Mouse (Mus musculus): ENCODE data around the gene Gle1.

Gene Gle1

DNA sequence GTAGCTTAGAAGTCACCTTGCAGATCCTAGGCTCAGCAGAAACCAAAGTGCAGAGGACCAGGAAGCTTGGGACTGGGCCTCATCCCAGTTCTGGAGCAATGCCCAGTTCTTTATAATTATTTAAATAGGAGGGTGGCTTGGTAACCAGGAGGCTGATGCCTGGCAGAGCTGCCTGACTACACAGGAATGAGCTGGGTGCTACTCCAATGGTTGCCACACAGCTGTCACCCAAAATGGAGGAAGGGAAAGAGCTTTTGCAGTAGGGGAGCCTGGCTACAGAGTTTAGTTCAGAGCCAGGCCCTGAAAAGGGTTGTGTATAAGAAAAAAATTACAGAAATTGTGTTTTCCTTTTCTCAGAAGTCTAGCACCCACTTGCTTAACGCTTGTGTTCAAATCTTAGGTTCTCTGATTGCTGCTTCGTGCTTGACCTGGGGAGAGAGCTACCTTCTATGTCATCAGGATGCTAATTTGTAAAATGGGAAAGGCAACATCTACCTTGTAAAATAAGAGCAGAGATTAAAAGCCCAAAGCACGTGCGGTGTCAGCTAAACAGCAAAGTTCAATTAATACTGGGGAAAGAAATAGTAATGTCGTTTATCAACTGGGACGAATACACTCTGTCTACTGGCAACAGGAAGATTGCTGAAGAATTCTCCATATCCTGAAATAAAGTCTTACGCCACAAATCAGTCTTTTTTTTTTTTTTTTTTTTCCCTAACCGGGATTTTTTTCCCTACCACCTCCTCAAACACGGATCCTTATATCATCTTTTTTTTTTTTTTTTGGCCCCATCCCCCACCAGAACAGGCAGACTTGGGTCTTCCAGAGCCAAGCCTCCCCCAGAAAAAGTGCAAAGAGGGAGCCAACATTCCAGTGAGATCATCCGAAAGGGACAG lies 29.4 kb downstream of the Gle1 start:
- DNase-seq (ENCODE audit: low spot score), result peak; percentile 24

DNA sequence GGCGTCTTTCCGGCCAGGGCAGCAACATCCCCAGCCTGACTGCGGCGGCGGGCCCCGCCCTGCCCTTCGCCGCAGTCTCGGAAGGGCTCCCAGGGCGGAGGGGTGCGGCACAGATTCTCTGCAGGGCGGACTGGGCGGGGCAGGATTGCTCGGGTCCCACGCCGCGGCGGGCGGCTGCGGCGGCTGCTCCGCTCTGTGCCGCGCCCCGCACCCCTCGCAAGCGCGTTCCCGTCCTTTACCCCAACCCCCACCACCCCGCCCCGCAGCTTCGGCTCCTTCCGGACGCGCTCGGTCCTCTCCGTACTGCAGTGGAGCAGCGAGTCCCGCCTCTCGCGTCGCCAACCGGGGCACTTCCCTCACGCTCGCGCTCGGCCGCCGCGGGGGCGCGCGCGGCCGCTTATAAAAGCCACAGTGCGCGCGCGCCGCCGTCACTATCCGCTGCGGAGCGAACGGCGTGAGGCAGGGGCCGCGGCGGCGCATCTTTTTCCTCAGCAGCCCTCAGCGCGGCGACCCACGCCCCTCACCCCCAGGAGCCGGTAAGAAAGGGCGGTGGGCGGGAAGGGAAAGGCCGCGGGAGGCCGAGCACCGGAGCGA lies 30.1 kb downstream of the Gle1 start, which contains the start of gene Sptan1:
TSS of gene Sptan1 (plus strand) at position 311 of the 594 bp plus-strand sequence.
- DNase-seq (ENCODE audit: low spot score), result peak; percentile 95

DNA sequence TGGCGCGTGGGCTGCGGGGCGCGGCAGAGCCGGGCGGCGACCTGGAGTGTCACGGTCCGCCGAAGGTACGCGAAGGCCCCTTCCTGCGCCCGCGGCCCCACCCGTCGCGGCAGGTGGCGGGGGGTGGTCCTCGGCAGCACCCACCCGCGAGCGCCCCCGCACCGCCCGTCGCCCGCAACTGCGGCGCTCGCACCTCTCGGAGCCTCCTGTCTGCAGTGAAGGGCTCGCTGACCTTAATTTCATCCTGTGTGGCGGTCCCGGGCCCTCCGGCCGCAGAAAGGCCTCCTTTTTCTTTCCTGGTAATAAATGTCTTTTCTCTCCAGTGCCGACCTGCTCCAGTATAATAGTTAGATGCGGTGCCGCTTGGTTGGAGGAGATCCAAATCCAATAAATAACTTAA lies 30.7 kb downstream of the Gle1 start:
- peak; percentile 51 for DNase-seq (ENCODE audit: low spot score)

DNA sequence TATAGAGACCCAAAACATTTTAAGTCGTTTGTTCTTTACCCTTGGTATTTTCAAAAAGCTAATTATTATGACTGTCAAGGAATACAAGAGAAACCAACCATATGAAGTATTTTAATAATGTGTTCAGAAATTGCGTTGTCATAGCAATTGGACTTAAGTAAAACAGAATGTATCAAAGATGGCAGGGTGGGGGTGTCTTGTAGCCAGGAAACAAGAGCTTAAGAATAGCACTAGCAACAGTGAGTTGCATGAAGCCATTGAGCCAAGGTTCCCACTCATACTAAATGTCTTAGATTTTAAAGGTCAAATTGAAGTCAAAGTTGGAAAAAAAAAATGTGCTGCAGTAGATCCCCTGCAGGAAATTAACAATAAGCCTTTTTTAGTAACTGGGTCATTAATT lies 31.6 kb downstream of the Gle1 start:
- DNase-seq (ENCODE audit: low spot score), result no peak

DNA sequence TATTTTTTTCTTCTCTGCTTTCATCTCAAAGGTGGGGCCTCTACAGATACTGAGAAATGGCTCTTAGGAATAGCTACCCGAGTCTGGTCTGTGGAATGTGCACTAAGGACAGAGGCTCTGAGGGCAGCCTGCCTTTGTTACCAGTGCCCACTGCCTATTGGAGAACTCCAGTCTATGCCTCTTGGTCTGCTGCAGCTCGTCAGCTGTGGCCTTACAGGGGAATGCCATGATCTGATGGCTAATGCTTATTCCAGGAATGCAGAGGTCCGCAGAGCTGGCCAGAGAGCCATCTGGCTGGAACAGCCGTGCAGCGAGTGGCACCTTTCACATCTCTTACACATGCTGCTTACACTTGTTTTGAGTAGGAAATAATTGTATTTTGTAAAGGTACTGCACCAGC lies 32.5 kb downstream of the Gle1 start:
- DNase-seq (ENCODE audit: low spot score), result no peak

DNA sequence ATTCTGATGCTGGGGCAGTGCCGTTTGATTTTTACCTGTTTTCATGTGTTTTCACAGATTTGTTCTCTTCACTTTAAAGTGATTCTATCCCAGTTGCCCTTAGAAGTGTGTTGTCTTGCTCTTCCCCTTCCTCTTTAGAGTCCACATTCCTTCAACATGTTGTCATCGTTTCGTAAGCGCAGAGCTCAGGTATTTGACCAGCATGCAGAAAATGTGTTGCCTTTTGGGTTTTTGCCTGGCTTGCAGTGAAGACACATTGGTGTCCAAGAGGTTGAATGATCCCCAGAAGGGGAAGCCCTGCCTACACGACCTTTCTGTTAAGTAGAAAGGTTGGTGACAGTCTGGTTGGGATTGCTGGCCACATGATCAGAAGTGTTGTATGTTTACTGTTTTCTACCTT lies 33.4 kb downstream of the Gle1 start:
- no peak for DNase-seq (ENCODE audit: low spot score)

DNA sequence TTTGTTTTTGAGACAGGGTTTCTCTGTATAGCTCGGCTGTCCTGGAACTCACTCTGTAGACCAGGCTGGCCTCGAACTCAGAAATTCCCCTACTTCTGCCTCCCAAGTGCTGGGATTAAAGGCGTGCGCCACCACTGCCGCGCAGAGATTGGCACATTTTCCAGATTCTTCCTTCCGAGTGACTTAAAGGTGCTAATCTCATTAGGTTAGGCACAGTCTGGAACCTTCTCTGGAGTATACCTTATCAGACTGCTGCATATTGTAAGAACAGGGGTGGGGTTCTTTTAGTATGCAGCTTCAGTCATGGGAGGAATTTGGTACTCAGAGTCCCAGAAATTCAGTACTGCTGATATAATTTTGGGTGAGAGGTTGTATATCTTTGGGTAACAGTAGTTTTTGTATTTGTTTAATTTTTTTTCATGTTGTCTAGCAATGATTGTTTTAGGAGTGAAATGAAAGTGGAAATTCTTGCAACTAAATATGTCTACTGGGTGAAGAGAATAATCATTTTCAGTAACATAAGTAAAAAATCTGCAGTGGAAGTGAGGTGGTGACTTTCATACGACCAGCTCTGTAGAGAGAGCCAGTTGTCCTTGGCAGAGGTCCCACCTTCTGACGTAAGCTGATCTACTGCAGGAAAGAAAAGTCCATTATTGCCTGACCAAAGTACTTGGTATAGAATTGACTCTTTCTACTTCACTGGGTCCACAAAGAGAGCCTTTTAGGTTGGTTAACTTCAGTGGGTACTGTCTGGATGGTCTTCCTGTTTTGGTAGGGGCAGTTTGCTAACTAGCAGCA lies 36.8 kb downstream of the Gle1 start:
- peak; percentile 39 for DNase-seq (ENCODE audit: low spot score)

DNA sequence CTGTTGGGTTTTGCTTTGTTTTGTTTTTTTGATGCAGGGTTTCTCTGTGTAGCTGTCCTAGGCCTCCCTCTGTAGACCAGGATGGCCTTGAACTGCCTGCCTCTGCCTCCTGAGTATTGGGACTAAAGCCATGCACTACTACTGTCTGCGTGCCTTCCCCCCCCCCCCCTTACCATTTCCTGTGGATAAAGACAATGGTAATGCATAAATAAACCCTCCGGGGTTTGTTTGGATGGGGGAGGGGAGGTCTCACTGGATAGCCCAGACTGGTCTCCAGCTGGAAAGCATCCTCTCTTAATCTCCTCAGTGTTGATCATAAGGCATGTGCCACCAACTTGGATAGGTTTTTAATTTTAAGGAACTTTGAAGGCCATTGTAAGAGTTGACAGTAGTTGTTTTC lies 38.3 kb downstream of the Gle1 start:
- no peak for DNase-seq (ENCODE audit: low spot score)

DNA sequence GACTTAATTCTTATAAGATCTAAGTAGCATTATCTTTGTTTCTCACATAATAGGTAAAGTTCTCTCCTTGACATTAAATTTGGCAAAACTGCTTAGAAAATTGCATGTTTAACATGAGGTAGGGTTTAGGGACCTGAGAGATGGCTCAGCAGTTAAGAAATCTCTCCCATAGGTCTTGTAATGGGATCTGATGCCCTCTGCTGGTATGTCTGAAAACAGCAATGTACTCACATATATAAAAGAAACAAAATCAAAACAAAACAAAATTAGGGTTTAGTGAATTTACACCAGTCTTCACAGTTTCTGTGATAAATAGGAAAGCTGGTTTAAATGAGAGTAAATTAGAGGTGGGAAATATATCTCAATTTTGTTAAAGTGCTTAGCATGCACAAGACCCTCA lies 42.1 kb downstream of the Gle1 start:
- no peak for DNase-seq (ENCODE audit: low spot score)

DNA sequence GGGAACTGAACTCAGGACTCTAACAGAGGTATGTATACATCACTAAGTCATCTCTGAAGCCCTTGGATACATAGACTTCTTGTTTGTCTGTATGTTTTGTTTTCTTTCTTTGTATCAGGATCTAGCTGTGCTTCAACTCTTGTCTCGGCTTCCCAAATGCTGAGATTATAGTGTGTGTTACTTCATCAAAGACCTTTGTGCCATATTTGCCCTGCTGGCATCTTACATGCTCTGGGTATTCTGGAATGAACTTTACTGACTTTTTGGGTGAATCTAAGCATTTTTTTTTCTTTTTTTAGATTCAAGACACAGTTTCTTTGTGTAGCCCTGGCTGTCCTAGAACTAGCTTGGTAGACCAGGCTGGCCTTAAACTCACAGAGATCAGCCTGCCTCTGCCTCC lies 45.4 kb downstream of the Gle1 start:
- DNase-seq (ENCODE audit: low spot score), result no peak

DNA sequence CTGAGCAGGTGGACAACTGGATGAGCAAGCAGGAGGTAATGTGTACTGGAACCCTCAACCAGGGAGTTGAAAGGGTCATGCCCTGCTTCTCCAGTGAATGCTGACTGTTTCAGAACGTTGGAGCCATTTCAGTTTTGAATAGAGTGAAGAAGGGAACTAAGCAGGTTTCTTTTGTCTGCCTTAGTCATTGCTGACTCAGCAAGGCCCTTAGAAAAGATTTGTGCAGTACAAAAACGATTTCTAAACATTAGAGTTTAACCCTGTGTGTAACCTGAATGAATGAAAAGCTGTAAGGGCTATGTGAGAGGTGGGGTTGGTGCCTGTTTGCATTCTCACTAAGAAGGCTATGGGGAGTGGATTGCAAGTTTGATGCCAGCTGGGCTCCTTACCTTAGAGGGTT lies 56.7 kb downstream of the Gle1 start:
- no peak for DNase-seq (ENCODE audit: low spot score)

DNA sequence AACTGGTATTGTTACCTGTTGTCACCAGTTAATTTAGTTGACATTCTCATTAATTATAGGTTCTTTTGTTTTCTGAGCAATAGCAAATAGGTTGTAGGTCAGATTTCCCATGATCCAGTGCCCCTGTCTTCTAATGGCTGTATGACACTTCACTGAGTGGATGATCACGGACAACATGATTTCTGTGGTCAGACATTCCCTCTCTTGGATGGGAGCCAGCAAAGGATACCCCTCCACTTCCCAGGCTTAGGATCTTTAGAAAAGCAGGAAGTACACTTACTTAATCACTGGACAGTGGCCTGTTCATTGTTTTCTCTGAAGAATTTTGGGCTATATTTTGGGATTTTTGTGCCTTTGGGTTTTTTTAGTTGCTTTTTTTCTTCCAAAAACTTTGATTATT lies 73.9 kb downstream of the Gle1 start:
- no peak for DNase-seq (ENCODE audit: low spot score)

All from testis, postnatal 14 days (tissue).